Mouse (Mus musculus) ovary, postnatal 10 days (tissue): ENCODE measurements around the gene Mfsd10.
"Not testable (repeated sequence)": the region's sequence is repeated elsewhere in the genome, so short reads cannot be mapped to it uniquely, and the experiment has no call there.

ENCODE experiments used
- DNase-seq: peaks from one replicate; pipeline ENCODE4 v3.0.0; 2022; ENCODE audit warnings: low spot score

The Mfsd10 gene

DNA sequence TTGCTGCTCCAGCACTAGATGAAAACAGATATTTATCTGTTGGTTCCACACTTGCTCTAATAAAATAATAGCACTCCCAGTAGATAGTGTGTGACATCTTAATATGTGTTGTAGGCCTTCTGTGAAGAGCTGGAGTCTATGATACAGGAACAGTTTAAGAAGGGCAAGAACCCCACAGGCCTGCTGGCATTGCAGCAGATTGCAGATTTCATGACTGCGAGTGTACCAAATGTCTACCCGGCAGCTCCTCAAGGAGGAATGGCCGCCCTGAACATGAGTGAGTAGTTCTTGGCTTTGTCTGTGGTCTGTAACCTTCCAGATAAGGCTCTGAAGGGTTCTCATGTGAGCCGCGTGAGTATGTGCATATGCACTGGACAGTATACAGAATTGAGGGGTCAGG, 32.4 kb downstream of the Mfsd10 start:
- DNase-seq = no peak

- no peak for DNase-seq
Observed at GRCm38 (mm10) chr5:34593202-34593727, 43.7 kb downstream of the Mfsd10 start.

- no peak for DNase-seq
Observed at GRCm38 (mm10) chr5:34592666-34593065, 44.3 kb downstream of the Mfsd10 start.

DNA sequence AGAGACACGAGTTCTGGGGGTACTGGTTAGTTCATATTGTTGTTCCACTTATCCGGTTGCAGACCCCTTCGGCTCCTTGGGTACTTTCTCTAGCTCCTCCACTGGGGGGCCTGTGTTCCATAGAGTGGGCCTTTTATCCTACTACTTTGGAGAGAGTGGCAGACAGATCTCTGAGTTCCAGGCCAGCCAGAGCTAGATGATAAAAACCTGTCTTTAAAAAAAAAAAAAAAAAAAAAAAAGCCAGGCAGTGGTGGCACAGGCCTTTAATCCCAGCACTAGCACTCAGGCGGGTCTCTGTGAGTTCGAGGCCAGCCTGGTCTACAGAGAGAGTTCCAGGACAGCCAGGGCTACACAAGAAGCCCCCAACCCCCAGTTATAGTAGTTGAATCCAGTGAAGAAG, 44.8 kb downstream of the Mfsd10 start:
- not testable (repeated sequence) for DNase-seq

DNA sequence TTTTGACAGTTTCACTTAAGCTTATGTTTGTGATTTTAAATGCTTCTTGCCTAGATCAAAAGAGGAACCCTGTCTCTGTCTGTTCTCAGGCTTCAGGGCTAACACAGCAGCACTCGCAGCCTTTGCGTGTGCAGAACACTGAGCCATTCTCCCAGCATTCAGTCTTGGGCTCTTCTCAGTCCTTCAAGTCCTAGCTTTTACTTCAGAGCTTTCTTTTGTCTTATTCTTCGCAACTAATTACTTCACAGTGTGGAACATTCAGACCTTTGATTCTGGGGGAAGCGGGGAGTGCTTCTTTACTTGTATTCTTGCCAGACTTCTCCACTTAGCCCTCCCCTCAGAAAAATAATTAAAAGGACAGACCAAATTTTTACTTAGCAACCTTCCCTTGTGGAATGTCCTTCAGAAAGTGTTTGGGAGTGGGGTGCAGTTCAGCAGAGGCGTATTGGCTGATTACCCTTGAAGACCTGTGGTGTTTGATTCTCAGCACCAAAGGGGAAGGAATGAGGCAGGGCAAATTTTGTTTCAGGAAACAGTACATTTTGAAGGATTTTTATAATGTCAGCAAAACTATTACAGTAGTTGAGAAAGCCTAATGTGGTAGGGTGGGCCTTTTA, 45.5 kb downstream of the Mfsd10 start:
- DNase-seq = no peak

DNA sequence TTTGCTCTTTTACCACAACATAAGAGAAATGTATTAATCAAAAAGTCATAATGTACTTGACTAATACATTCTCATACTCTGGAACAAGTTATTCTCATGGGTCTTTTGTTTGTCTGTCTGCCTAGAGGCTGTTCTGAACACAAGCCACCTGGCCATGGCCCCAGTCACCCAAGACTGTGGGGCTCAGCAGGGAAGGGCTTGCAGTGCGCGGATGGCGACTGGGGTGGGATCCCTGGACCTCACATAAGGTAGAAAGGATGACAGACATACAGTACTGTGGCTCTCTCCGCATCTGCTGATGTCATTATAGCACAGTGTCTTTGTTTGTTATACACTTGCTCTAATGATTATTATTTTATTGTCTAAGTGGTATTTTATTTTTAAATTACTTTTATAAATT, 46.3 kb downstream of the Mfsd10 start:
- no peak for DNase-seq

DNA sequence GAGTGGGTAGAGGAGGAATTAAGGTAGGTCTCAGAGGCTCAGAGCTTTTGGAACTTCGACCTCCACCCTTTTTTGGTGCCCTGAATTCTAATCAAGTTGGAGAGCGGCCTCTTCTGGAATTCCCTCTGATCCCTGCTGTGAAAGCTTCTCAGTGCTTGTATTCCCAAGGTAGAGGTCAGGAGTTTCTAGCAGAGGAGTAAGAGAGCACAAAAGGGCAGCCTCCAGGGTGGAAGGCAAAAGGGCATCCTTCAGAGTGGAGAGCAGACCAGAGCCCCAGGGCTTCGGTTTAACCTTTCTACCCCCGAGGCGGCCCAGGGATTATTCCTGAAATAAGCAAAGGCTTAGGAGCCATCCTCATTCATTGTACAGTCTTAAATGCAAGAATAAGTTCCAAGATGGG, 47.0 kb downstream of the Mfsd10 start:
- DNase-seq = no peak

DNA sequence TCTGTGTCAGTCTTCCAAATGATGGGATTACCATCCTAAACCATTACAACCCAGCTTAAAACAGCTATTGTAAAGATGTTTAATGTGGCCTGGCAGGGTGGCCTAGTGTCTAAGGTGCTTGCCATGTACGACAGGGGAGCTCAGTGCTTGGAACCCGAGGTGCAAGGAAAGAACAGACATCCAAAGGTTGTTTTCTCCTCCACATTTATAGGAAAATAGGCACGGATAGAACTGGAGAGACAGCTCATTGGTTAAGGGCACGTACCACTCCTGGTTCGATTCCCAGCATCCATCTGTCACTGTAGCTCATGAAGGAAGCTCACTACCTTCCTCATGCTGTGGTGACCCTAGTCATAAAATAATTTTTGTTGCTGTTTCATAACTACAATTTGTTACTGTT, 49.1 kb downstream of the Mfsd10 start:
- no peak for DNase-seq

DNA sequence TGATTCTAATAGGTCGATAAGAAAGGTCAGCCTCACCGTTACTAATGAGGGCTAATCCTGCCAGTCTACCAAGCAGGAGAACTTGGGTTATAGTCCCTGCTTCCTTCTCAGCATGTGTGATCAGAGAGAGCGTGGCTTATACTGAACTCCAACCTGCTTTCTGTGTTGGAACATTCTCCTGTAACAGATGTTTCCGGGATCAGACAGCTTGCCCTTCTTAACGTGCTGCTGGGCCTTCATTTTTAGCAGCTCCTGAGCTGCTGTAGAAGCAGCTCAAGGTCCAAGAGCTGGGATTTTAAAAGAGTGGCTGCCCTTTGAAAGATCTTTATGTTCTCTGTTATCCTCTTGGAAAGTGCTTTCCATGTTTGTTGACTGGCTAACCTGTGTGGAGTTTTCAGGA, 51.8 kb downstream of the Mfsd10 start:
- no peak for DNase-seq
